Mouse (Mus musculus): ENCODE results near the gene AI597479.

- TF ChIP-seq CTCF (IDR thresholded peaks at IDR 0.05; ENCODE audit: low read depth) (no peak), EP300 (IDR thresholded peaks at IDR 0.05; ENCODE audit: low read depth) (no peak)
Measured at GRCm38 (mm10) chr1:43117435-43117834, 18.9 kb downstream of the AI597479 start.

Data from liver, postnatal 0 days (tissue).